Mouse (Mus musculus): ENCODE results near the gene BC030500. TPM values are rescaled to one million over a fixed set of nuclear protein-coding genes. Genes with fewer than 3 reads are reported as not detected.

The BC030500 gene
- polyA plus RNA-seq, 1 experiment from 2014 or later = 11.8 TPM

DNA sequence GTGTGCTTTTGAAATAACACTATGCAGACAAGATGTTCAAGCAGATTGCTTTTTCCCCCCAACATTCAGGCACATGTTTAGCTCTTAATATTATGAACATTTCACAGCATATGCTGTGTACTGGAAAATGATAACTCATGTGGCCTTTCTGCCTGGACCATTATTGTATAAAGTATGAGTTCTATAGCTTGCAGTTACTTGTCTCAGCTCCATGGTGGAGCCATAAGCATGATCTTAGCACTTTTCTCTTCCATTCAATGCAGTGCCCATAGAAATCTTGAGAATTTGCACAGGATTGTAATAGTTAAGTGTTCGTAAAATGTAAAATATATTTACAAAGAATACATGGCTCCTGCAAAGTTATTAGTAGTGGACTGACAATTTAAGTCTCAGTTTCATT, 19.5 kb downstream of the BC030500 start:
- DNase-seq (ENCODE audit: low spot score) = peak; percentile 59
- H3K27ac ChIP-seq = no peak overlapping the region

DNA sequence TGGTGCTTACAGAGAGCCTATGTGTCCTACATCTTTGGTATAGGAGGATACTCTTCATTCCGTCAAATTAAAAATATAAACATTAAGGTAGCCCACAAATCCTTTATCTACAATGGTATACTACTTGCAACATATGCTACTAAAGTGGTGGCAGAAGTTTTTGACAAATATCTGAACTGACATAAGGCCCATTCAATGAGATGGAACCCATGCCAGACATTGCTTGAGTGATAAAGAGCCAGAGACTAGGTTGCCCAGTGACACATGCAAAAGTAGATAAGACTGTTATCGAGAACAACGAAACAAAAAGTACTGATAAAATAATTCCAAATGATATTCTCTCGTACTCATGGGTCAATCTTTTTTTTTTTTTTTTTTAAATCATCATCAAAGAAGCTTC, 32.2 kb downstream of the BC030500 start:
- Histone ChIP-seq H3K9me3 (ENCODE audit: control insufficient read depth, low read length) (peaks cover 6% of the 10 kb centered on the region; the same call in 1 of the 2 replicates), H3K36me3 (replicated peaks; ENCODE audit: control insufficient read depth, insufficient read depth) (no peaks in the 10 kb centered on the region), H3K27me3 (ENCODE audit: control insufficient read depth, insufficient read depth, low read length) (no peaks in the 10 kb centered on the region), H3K9ac (no peak overlapping the region), H3K4me3 (replicated peaks; ENCODE audit: low read length) (no peak overlapping the region), H3K4me1 (replicated peaks; ENCODE audit: control insufficient read depth, insufficient read depth, low read length) (no peaks in the 10 kb centered on the region), H3K4me2 (replicated peaks) (no peak overlapping the region), H3K27ac (no peak overlapping the region)
- ATAC-seq (ENCODE audit: low FRiP score) (no peak), DNase-seq (ENCODE audit: low spot score) (no peak)
- WGBS = 92% methylated on average over 4 of the region's 4 CpGs

More for the DNA sequence above, 19.5 kb downstream of the BC030500 start:
- Histone ChIP-seq H3K9me3 (ENCODE audit: control insufficient read depth, low read length) (no peaks in the 10 kb centered on the region), H3K9ac (no peak overlapping the region), H3K4me3 (replicated peaks; ENCODE audit: low read length) (no peak overlapping the region), H3K4me2 (replicated peaks) (no peak overlapping the region), H3K4me1 (replicated peaks; ENCODE audit: control insufficient read depth, insufficient read depth, low read length) (no peaks in the 10 kb centered on the region), H3K27me3 (ENCODE audit: control insufficient read depth, insufficient read depth, low read length) (no peaks in the 10 kb centered on the region), H3K36me3 (replicated peaks; ENCODE audit: control insufficient read depth, insufficient read depth) (no peaks in the 10 kb centered on the region)
- ATAC-seq (ENCODE audit: low FRiP score) = no peak
- WGBS = 65% methylated on average over 1 of the region's 1 CpGs

DNA sequence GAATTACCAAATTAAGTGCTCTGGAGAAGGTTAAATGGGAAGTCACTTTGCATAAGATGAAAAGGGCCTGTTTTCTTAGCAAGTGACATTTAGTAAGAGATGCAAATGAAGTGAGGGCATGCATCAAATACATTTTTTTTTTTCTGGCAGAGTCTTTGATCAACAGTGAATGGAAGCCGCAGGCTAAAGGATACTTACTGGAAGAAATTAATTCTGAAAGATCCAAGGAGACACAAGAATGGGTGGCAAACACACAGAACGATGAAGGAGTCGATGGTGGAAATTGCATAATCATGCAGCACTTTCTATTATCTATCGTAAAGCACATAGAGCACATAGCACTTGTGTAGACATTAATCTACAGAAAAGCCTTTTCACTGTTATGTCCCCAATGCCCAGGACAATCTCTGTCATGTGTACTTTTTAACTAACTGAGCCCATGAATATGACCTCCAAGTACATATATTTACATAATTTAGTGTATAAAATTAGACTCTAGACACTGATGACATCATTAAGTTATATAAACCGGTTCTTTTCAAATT, 45.7 kb downstream of the BC030500 start:
- 53% methylated on average over 5 of the region's 5 CpGs for whole genome bisulfite sequencing
- DNase-seq (ENCODE audit: low spot score) (no peak), ATAC-seq (ENCODE audit: low FRiP score) (no peak)

More for the DNA sequence above, 45.7 kb downstream of the BC030500 start:
- Histone ChIP-seq H3K9ac (no peak overlapping the region), H3K36me3 (replicated peaks; ENCODE audit: control insufficient read depth, insufficient read depth) (no peaks in the 10 kb centered on the region), H3K27ac (no peak overlapping the region), H3K4me1 (replicated peaks; ENCODE audit: control insufficient read depth, insufficient read depth, low read length) (no peaks in the 10 kb centered on the region), H3K4me3 (replicated peaks; ENCODE audit: low read length) (no peak overlapping the region), H3K4me2 (replicated peaks) (no peak overlapping the region), H3K27me3 (ENCODE audit: control insufficient read depth, insufficient read depth, low read length) (no peaks in the 10 kb centered on the region), H3K9me3 (ENCODE audit: control insufficient read depth, low read length) (no peaks in the 10 kb centered on the region)

Other genes starting within 250 kb of the BC030500 start
- gene Galntl6, start 885 bp downstream of the BC030500 start, polyA plus RNA-seq (2014; fragmentation: Nextera tagmentation; extraction: Ambion mirVana) = 16.7 and 16.9 TPM in 2 replicates